Mouse (Mus musculus): Measurements from ENCODE around the gene Trappc2.

The Trappc2 gene

DNA sequence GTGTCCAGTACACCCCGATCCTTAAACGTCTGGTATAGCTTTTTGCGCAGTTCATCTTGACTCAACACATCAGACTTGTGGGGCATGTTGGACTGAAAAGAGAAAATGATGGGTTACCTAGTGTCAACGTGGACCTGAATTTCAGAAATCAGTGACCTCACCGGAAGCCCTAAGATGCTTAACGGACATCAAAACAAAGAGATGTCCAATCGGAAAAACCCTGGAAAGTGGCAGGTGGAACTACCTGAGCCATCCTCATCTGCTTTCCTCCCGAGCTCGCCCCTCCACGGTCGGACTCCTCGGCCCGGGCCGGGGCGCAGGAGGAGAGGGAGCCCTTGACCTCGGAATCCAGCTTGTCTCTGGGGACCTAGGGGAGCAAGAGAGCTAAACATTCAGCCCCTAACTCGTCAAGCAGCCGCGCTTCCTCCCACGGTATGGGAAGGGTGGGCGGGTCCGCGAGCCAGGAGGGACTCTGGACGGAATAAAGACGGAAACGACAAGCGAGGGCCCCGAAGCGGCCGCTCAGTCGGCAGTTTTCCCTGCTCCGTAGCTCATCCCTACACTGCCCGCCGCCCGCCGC, at the start of gene Trappc2:
Gene Trappc2, plus strand, starts transcription at position 539 of the 580 bp plus-strand sequence.
- TF ChIP-seq GATA4 (IDR thresholded peaks at IDR 0.05; ENCODE audit: insufficient replicate concordance, low read length) = no peak

GRCm38 (mm10) chrX:166393753-166394152, 46.6 kb upstream of the Trappc2 start:
- no peak for TF ChIP-seq GATA4 (IDR thresholded peaks at IDR 0.05; ENCODE audit: insufficient replicate concordance, low read length)

DNA sequence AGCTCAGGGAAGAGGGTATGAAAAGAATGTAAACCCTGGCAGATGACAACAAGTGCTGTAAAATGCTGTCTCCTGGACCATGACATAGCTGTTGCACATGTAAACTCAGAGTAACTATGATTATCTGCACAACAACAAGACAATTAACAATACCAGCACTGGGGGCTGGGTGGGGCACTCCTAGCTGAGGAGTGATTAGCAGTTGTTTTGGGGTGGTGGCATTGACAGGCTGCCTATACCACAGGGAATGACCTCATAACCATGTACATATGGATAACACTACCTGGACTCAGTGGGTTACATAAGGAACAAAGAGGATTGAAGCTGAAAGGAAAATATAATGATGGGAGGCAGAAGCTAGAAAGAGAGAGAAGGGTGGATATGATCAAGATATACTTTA, 32.5 kb upstream of the Trappc2 start:
- TF ChIP-seq GATA4 (IDR thresholded peaks at IDR 0.05; ENCODE audit: insufficient replicate concordance, low read length) = no peak

- TF ChIP-seq GATA4 (IDR thresholded peaks at IDR 0.05; ENCODE audit: insufficient replicate concordance, low read length) = no peak
Observed at GRCm38 (mm10) chrX:166416196-166416595, 24.2 kb upstream of the Trappc2 start.

- no peak for TF ChIP-seq GATA4 (IDR thresholded peaks at IDR 0.05; ENCODE audit: insufficient replicate concordance, low read length)
Observed at GRCm38 (mm10) chrX:166434812-166435211, 5.6 kb upstream of the Trappc2 start.

GRCm38 (mm10) chrX:166440616-166441063, 266 bp downstream of the Trappc2 start, which contains the start of gene Ofd1:
Gene Ofd1, minus strand, starts transcription at chrX:166440704.
- no peak for TF ChIP-seq GATA4 (IDR thresholded peaks at IDR 0.05; ENCODE audit: insufficient replicate concordance, low read length)

DNA sequence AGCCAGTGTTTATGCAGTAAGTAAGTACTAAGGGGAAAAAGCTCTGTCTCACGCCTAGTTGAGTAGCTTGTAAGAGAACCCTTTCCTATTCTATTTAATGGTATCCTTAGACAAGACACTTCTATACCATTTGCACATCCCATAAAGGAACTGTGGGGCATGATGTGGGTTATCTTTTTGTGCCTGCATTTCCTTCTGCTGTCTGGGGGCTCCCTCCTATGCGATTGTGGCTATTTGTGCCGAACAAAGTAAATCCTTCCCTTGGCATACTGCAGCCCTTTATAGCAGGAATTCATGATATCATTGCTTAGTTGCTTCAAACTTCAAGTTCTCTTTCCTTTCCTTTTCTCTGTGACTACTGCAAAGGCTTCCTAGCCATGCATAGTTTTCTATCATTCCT, 4.2 kb downstream of the Trappc2 start:
- TF ChIP-seq GATA4 (IDR thresholded peaks at IDR 0.05; ENCODE audit: insufficient replicate concordance, low read length) = no peak

DNA sequence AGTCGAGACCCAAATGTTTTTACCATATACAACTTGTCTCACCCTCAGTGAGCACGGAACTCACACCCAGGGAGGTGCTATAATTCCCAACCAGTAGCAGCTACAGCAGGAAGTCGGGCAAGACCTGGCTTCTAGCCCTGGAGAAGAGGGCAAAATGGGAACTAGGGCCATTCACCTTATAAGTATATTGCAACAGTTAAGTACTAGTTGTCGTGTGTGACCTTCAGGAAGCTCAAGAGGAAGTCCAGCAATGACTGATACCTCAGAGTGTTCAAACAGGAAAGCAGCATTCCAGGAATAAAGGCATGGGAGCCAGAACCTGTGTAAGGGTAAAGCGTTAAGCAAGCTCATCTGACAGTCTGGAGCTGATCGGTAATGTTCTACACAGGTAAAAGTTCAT, 13.2 kb downstream of the Trappc2 start:
- TF ChIP-seq GATA4 (IDR thresholded peaks at IDR 0.05; ENCODE audit: insufficient replicate concordance, low read length) = no peak

GRCm38 (mm10) chrX:166454331-166454730, 14.0 kb downstream of the Trappc2 start:
- no peak for TF ChIP-seq GATA4 (IDR thresholded peaks at IDR 0.05; ENCODE audit: insufficient replicate concordance, low read length)

- TF ChIP-seq GATA4 (IDR thresholded peaks at IDR 0.05; ENCODE audit: insufficient replicate concordance, low read length) = no peak
Observed at GRCm38 (mm10) chrX:166455525-166455924, 15.2 kb downstream of the Trappc2 start.

GRCm38 (mm10) chrX:166468321-166468720, 27.9 kb downstream of the Trappc2 start:
- no peak for TF ChIP-seq GATA4 (IDR thresholded peaks at IDR 0.05; ENCODE audit: insufficient replicate concordance, low read length)

GRCm38 (mm10) chrX:166472612-166473011, 32.2 kb downstream of the Trappc2 start:
- TF ChIP-seq GATA4 (IDR thresholded peaks at IDR 0.05; ENCODE audit: insufficient replicate concordance, low read length) = no peak

DNA sequence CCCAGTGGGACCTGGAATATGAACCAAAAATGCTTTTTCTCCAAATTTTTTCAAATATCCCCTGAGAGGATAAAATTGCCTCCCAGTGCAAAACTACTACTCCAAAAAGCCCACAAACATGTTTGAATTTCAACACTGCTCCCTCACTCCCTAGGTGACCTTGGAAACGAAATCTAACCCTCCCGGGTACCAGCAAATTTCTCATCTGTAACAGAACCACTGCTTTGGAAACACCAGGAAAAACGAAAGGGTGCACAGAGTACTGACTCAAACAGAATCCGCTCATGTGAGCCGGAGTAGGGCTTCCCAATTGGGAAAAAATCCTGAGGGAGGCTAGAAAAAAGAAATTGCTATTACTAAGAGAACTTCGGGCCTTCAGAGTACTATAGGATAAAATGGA, 37.0 kb downstream of the Trappc2 start:
- TF ChIP-seq GATA4 (IDR thresholded peaks at IDR 0.05; ENCODE audit: insufficient replicate concordance, low read length) = no peak

DNA sequence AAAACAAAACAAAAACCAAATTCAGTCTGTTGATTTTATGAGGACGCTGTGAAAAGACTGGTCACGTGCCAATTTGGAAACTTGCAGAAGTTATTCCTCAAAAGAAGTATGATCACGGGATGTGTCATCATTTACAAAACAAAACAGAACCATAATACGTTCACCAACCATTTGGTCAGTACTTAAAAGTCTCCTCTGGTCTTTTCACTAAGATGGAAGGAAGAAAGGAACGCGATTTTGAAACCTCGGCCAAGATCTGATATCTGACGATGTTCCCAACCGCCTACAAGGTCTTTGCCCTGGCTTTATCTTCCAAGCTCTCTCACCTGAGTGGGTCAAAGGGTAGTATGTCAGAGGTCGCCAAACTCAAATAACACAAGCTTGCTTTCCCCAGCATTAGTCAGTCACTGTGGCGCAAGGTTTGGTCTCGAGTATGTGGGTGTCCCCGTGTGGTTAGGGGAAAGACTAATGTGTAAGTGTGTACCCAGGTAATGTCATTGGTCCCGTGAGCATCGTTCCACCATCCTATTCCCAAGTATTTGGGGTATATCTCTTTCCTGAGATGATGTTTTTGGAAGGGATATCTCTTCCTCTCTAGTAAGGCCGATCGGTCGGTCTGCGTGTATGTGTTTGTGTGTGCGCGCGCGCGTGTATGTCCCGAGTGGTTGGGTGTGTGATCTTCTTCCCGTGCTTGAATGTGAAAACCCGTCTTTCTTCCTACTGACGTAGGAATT, 38.4 kb downstream of the Trappc2 start:
- TF ChIP-seq GATA4 (IDR thresholded peaks at IDR 0.05; ENCODE audit: insufficient replicate concordance, low read length) = peak; percentile 76; the same call in 1 of the 2 replicates

DNA sequence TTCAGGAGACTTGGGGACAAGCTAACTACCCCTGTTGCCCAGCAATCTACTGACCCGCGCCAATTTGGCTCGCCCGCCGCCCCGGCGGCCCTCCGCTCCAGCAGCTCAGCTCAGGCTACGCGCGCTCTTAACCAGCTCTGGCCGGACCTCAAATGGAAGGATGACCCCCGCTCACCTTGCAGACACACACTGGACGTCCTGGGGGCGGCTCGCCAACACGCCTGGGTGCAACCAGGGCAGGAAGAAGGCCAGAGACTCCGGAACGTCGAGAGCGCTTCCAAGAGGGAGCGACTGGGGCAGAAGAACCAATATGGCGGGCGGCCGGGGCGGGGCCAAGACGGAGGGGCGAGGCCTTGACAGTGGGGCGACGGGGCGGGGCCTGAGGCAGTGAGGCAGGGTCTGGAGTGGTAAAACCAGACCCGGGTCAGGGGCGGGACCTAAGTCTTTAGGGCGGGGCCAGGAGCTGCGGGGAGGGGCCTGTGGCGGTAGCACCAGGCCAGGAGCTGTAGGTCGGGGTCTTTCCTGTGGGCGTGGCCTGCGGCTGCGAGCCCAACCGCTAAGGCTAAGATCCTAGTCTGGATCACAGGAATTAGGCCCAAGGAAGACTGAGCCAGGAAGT, 39.1 kb downstream of the Trappc2 start, which contains the start of gene Rab9:
Gene Rab9, minus strand, starts transcription at position 503 of the 619 bp plus-strand sequence.
- no peak for TF ChIP-seq GATA4 (IDR thresholded peaks at IDR 0.05; ENCODE audit: insufficient replicate concordance, low read length)

- no peak for TF ChIP-seq GATA4 (IDR thresholded peaks at IDR 0.05; ENCODE audit: insufficient replicate concordance, low read length)
Observed at GRCm38 (mm10) chrX:166495052-166495451, 54.7 kb downstream of the Trappc2 start.
